Mouse (Mus musculus) midbrain, embryonic 12.5 days (tissue): Measurements from ENCODE around the gene Ccl12. TPM values are rescaled to one million over a fixed set of nuclear protein-coding genes. Genes with fewer than 3 reads are reported as not detected.

Experiments used
- polyA plus RNA-seq: library from polyadenylated mRNA; unstranded; fragments of >200 nt; fragmentation: Nextera tagmentation; extraction: Ambion mirVana; gene quantifications from 2 replicates; pipeline ENCODE4 v1.2.1, GENCODE M21; 2016

Ccl12 gene
- polyA plus RNA-seq, 1 experiment from 2014 or later: 0.61 TPM

Other genes with a start within 250 kb of the Ccl12 start
- 0.46 and 0.52 TPM in 2 replicates for gene 5530401A14Rik, start 241.2 kb upstream of the Ccl12 start, polyA plus RNA-seq
- 3.1 and 3.5 TPM in 2 replicates for gene Asic2, start 133.4 kb upstream of the Ccl12 start, polyA plus RNA-seq
- 0.82 and 0.98 TPM in 2 replicates for gene Ccl2, start 66.3 kb upstream of the Ccl12 start, polyA plus RNA-seq
- gene Gm17268, start 63.3 kb upstream of the Ccl12 start, polyA plus RNA-seq: not detected in 2 replicates
- 0.60 and 1.8 TPM in 2 replicates for gene Ccl7, start 56.1 kb upstream of the Ccl12 start, polyA plus RNA-seq
- not detected in 2 replicates for gene Ccl11, start 44.0 kb upstream of the Ccl12 start, polyA plus RNA-seq
- gene Ccl8, start 13.3 kb downstream of the Ccl12 start, polyA plus RNA-seq: not detected in 2 replicates
- not detected in 2 replicates for gene Ccl1, start 203.8 kb downstream of the Ccl12 start, polyA plus RNA-seq